Mouse (Mus musculus) ES-E14 (cell line): Measurements from ENCODE around the gene 3110082I17Rik.

Source experiments
- CHD2 ChIP-seq: IDR thresholded peaks from 2 replicates; pipeline ENCODE4 v1.6.1; 2014; ENCODE audit warnings: mild to moderate bottlenecking, low read depth, low read length, inconsistent platforms
- HCFC1 ChIP-seq: IDR thresholded peaks from 2 replicates; pipeline ENCODE4 v1.6.1; 2012; ENCODE audit warnings: low read length, inconsistent platforms, borderline replicate concordance; ENCODE audit not compliant: insufficient read depth
- MAFK ChIP-seq: IDR thresholded peaks from 2 replicates; pipeline ENCODE4 v1.6.1; 2014; ENCODE audit warnings: mild to moderate bottlenecking, low read depth, low read length, inconsistent platforms; ENCODE audit not compliant: insufficient read depth
- ZC3H11A ChIP-seq: IDR thresholded peaks from 2 replicates; pipeline ENCODE4 v1.6.1; 2012; ENCODE audit warnings: low read depth, mild to moderate bottlenecking, inconsistent platforms, low read length, borderline replicate concordance
- ZNF384 ChIP-seq: IDR thresholded peaks from 2 replicates; pipeline ENCODE4 v1.6.1; 2012; ENCODE audit warnings: low read depth, low read length, inconsistent platforms

DNA sequence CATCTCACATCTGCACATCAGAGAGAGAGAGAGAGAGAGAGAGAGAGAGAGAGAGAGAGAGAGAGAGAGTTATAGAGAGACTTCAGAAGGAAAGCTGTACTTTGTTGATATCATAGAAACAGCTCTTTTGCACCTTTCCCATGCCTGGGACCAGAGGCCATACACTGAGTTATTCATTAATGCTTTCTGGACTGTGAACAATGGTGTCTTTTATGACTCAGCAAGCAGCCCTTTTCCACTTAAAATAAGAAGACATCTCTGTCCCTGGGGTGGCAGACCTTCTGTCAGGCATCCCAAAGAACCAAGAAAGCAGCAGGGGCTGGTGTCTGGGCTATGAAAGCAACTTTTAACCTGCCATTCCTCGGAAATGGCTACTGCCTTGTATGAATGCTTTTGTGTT lies 113.1 kb downstream of the 3110082I17Rik start:
- TF ChIP-seq ZC3H11A (no peak), CHD2 (no peak), HCFC1 (no peak), ZNF384 (no peak), MAFK (no peak)
